Mouse (Mus musculus) CH12.LX (cell line): ENCODE results near the gene Apoa5. TPM values are rescaled to one million over a fixed set of nuclear protein-coding genes. Genes with fewer than 3 reads are reported as not detected.

Experiments
- DNase-seq: peaks from one replicate; pipeline ENCODE4 v3.0.0-alpha.2; 2013; ENCODE audit errors: extremely low read depth
- H3K27ac ChIP-seq: 2 replicates; pipeline ENCODE4 v1.5.1; 2012; ENCODE audit warnings: low read depth, mild to moderate bottlenecking, control low read depth, moderate library complexity; ENCODE audit not compliant: insufficient read depth
- H3K27me3 ChIP-seq: replicated peaks from 2 replicates; pipeline ENCODE3; 2012; ENCODE audit warnings: inconsistent platforms
- H3K36me3 ChIP-seq, 2 experiments: replicated peaks in 1 of 2; 2 replicates each; pipeline versions ENCODE3 to v1.6.1; 2012; ENCODE audit warnings: inconsistent platforms in 1 of 2, low read length in 1 of 2, mild to moderate bottlenecking in 1 of 2, mixed read lengths in 1 of 2, moderate library complexity in 1 of 2; ENCODE audit not compliant: control insufficient read depth in 1 of 2, insufficient read depth in 1 of 2
- H3K4me1 ChIP-seq, 2 experiments: 2 replicates each; pipeline ENCODE4 v1.6.1; 2012; ENCODE audit warnings: inconsistent platforms in 1 of 2, moderate library complexity in 1 of 2; ENCODE audit not compliant: insufficient read depth in 2 of 2, control insufficient read depth in 1 of 2
- H3K4me2 ChIP-seq: 2 replicates; pipeline ENCODE4 v1.6.1; 2012; ENCODE audit warnings: low read depth, mild to moderate bottlenecking, control low read depth; ENCODE audit not compliant: poor library complexity, insufficient read depth, severe bottlenecking
- H3K4me3 ChIP-seq, 3 experiments: fragments of 150-350 bp in 1 of 3; sonication (generic) in 1 of 3; replicated peaks in 1 of 3; 2 replicates each; pipeline versions ENCODE3 to v1.5.1; 2011 to 2012; ENCODE audit warnings: low read depth in 2 of 3, low read length in 2 of 3, mild to moderate bottlenecking in 2 of 3, moderate library complexity in 2 of 3, control low read depth in 1 of 3, improper control_type of control experiment in 1 of 3, inconsistent platforms in 1 of 3, mixed read lengths in 1 of 3; ENCODE audit not compliant: poor library complexity in 1 of 3
- H3K79me2 ChIP-seq: replicated peaks from 2 replicates; pipeline ENCODE4 v1.6.1; 2012; ENCODE audit warnings: mild to moderate bottlenecking, moderate library complexity; ENCODE audit not compliant: control insufficient read depth, poor library complexity, insufficient read depth, severe bottlenecking; ENCODE audit errors: extremely low read depth
- H3K9ac ChIP-seq: 2 replicates; pipeline ENCODE4 v1.6.1; 2012; ENCODE audit warnings: low read depth, mild to moderate bottlenecking, control low read depth, moderate library complexity; ENCODE audit not compliant: insufficient read depth
- H3K9me3 ChIP-seq: replicated peaks from 2 replicates; pipeline ENCODE3; 2012; ENCODE audit warnings: low read length, inconsistent platforms, mixed read lengths
- CHD2 ChIP-seq: IDR thresholded peaks from 2 replicates; pipeline ENCODE4 v1.6.1; 2011; ENCODE audit warnings: low read length, improper control_type of control experiment
- CTCF ChIP-seq, 2 experiments: IDR thresholded peaks in 1 of 2; conservative IDR thresholded peaks in 1 of 2; 2 replicates each; pipeline ENCODE4 v1.5.1; 2011 to 2012; ENCODE audit warnings: low read depth in 2 of 2, low read length in 2 of 2, improper control_type of control experiment in 1 of 2, inconsistent platforms in 1 of 2, mild to moderate bottlenecking in 1 of 2, moderate library complexity in 1 of 2
- E2F4 ChIP-seq: IDR thresholded peaks from 2 replicates; pipeline ENCODE4 v1.6.1; 2011; ENCODE audit warnings: low read depth, low read length, improper control_type of control experiment; ENCODE audit not compliant: insufficient replicate concordance
- ELF1 ChIP-seq: IDR thresholded peaks from 2 replicates; pipeline ENCODE4 v1.6.1; 2014; ENCODE audit warnings: low read depth, mild to moderate bottlenecking, inconsistent platforms, low read length, improper control_type of control experiment
- EP300 ChIP-seq: IDR thresholded peaks from 2 replicates; pipeline ENCODE4 v1.6.1; 2011; ENCODE audit warnings: low read length, improper control_type of control experiment
- ETS1 ChIP-seq: conservative IDR thresholded peaks from 2 replicates; pipeline ENCODE4 v1.6.1; 2012; ENCODE audit warnings: low read depth, mild to moderate bottlenecking, inconsistent platforms, low read length, improper control_type of control experiment, moderate library complexity
- GABPA ChIP-seq: IDR thresholded peaks from 2 replicates; pipeline ENCODE4 v1.6.1; 2012; ENCODE audit warnings: low read depth, low read length, improper control_type of control experiment, inconsistent platforms; ENCODE audit not compliant: insufficient replicate concordance
- HCFC1 ChIP-seq: IDR thresholded peaks from 2 replicates; pipeline ENCODE4 v1.6.1; 2012; ENCODE audit warnings: low read depth, mild to moderate bottlenecking, inconsistent platforms, low read length, improper control_type of control experiment
- IRF4 ChIP-seq: IDR thresholded peaks from 2 replicates; pipeline ENCODE4 v1.6.1; 2014; ENCODE audit warnings: low read depth, mild to moderate bottlenecking, inconsistent platforms, low read length, improper control_type of control experiment
- JUN ChIP-seq: IDR thresholded peaks from 2 replicates; pipeline ENCODE4 v1.6.1; 2011; ENCODE audit warnings: low read depth, mild to moderate bottlenecking, low read length, improper control_type of control experiment, moderate library complexity; ENCODE audit not compliant: insufficient read depth
- JUND ChIP-seq: conservative IDR thresholded peaks from 2 replicates; pipeline ENCODE4 v1.6.1; 2011; ENCODE audit warnings: low read depth, low read length, improper control_type of control experiment
- MAFK ChIP-seq: IDR thresholded peaks from 2 replicates; pipeline ENCODE4 v1.6.1; 2011; ENCODE audit warnings: low read length, improper control_type of control experiment; ENCODE audit not compliant: insufficient replicate concordance
- MAX ChIP-seq: IDR thresholded peaks from 2 replicates; pipeline ENCODE4 v1.6.1; 2011; ENCODE audit warnings: low read length, improper control_type of control experiment
- MAZ ChIP-seq: IDR thresholded peaks from 2 replicates; pipeline ENCODE4 v1.6.1; 2012; ENCODE audit warnings: low read depth, mild to moderate bottlenecking, inconsistent platforms, low read length, improper control_type of control experiment, moderate library complexity
- MEF2A ChIP-seq: IDR thresholded peaks from 2 replicates; pipeline ENCODE4 v1.6.1; 2014; ENCODE audit warnings: low read depth, mild to moderate bottlenecking, inconsistent platforms, low read length, improper control_type of control experiment, borderline replicate concordance
- MYC ChIP-seq: IDR thresholded peaks from 2 replicates; pipeline ENCODE4 v1.6.1; 2011; ENCODE audit warnings: low read depth, mild to moderate bottlenecking, improper control_type of control experiment, low read length
- NELFE ChIP-seq: IDR thresholded peaks from 2 replicates; pipeline ENCODE4 v1.6.1; 2011; ENCODE audit warnings: low read depth, low read length, improper control_type of control experiment
- NRF1 ChIP-seq: IDR thresholded peaks from 2 replicates; pipeline ENCODE4 v1.6.1; 2014; ENCODE audit warnings: low read depth, mild to moderate bottlenecking, inconsistent platforms, low read length, improper control_type of control experiment, moderate library complexity
- POLR2A ChIP-seq: IDR thresholded peaks from 2 replicates; pipeline ENCODE4 v1.6.1; 2011; ENCODE audit warnings: low read depth, mild to moderate bottlenecking, improper control_type of control experiment, low read length
- RAD21 ChIP-seq: IDR thresholded peaks from 2 replicates; pipeline ENCODE4 v1.6.1; 2011; ENCODE audit warnings: low read depth, mild to moderate bottlenecking, low read length, improper control_type of control experiment, moderate library complexity
- RCOR1 ChIP-seq: conservative IDR thresholded peaks from 2 replicates; pipeline ENCODE4 v1.6.1; 2012; ENCODE audit warnings: low read depth, mild to moderate bottlenecking, inconsistent platforms, low read length, improper control_type of control experiment
- SIN3A ChIP-seq: IDR thresholded peaks from 2 replicates; pipeline ENCODE4 v1.6.1; 2012; ENCODE audit warnings: low read length, improper control_type of control experiment, inconsistent platforms
- SMC3 ChIP-seq: IDR thresholded peaks from 2 replicates; pipeline ENCODE4 v1.6.1; 2011; ENCODE audit warnings: low read depth, low read length, improper control_type of control experiment
- TBP ChIP-seq: conservative IDR thresholded peaks from 2 replicates; pipeline ENCODE4 v1.6.1; 2011; ENCODE audit warnings: low read depth, low read length, improper control_type of control experiment
- TCF12 ChIP-seq: IDR thresholded peaks from 2 replicates; pipeline ENCODE4 v1.6.1; 2014; ENCODE audit warnings: low read depth, mild to moderate bottlenecking, inconsistent platforms, low read length, improper control_type of control experiment
- UBTF ChIP-seq: IDR thresholded peaks from 2 replicates; pipeline ENCODE4 v1.6.1; 2012; ENCODE audit warnings: low read depth, mild to moderate bottlenecking, inconsistent platforms, low read length, improper control_type of control experiment, moderate library complexity
- USF1 ChIP-seq: IDR thresholded peaks from 2 replicates; pipeline ENCODE4 v1.6.1; 2014; ENCODE audit warnings: low read depth, mild to moderate bottlenecking, inconsistent platforms, low read length, improper control_type of control experiment
- USF2 ChIP-seq: conservative IDR thresholded peaks from 2 replicates; pipeline ENCODE4 v1.6.1; 2011; ENCODE audit warnings: low read depth, low read length, improper control_type of control experiment
- ZC3H11A ChIP-seq: IDR thresholded peaks from 2 replicates; pipeline ENCODE4 v1.6.1; 2012; ENCODE audit warnings: low read depth, mild to moderate bottlenecking, inconsistent platforms, low read length, improper control_type of control experiment
- ZMIZ1 ChIP-seq: IDR thresholded peaks from 2 replicates; pipeline ENCODE4 v1.6.1; 2012; ENCODE audit warnings: low read depth, mild to moderate bottlenecking, inconsistent platforms, low read length, improper control_type of control experiment
- ZNF384 ChIP-seq: IDR thresholded peaks from 2 replicates; pipeline ENCODE4 v1.6.1; 2012; ENCODE audit warnings: low read depth, low read length, improper control_type of control experiment, inconsistent platforms
- dilution Hi-C: fragments of 300-500 bp; cut with MboI; formaldehyde crosslinking; loops from 2 replicates; pipeline ENCODE4 v1.14.3; 2020; ENCODE audit warnings: low sequenced_read_pairs; ENCODE audit not compliant: extremely low pct_unique_long_range_greater_than_20kb, extremely low pct_ligation_motif_present
- in situ Hi-C: fragments of 300-500 bp; cut with MboI; formaldehyde crosslinking; loops from 3 replicates; pipeline ENCODE4 v1.14.3; 2019; ENCODE audit warnings: low sequenced_read_pairs, low pct_ligation_motif_present, low pct_unique_long_range_greater_than_20kb, mixed read lengths
- polyA plus RNA-seq: library from polyadenylated mRNA; unstranded; fragments of >175 nt; gene quantifications from 2 replicates; pipeline ENCODE4 v1.2.1, GENCODE M21; 2012; ENCODE audit warnings: low read depth; ENCODE audit not compliant: insufficient read length
- total RNA-seq, 2 experiments: library from RNA; depleted of rRNA; stranded (reverse); fragments of 300-350 nt in 1 of 2; fragments of >200 nt in 1 of 2; gene quantifications; 2 replicates each; pipeline ENCODE4 v1.2.3; 2012 to 2014

Apoa5 gene
- total and polyA plus RNA-seq, 3 experiments = 0.08 TPM; not detected in 2

- Histone ChIP-seq H3K79me2 (peaks cover 17% of the 10 kb centered on the region), H3K9me3 (no peaks in the 10 kb centered on the region), H3K9ac (peak overlapping the region; percentile 39)
- dilution Hi-C loops = no loop called here
- DNase-seq = no peak
- in situ Hi-C loops = no loop called here
- TF ChIP-seq ZC3H11A = no peak
- TF ChIP-seq, all 38 proteins: peak for 0
- Histone ChIP-seq H3K4me2 (peak overlapping the region; percentile 70), H3K36me3 (peaks cover 26 to 41% of the 10 kb centered on the region in 2 experiments), H3K4me1 (peaks cover 6 to 23% of the 10 kb centered on the region in 2 experiments), H3K27ac (no peak overlapping the region), H3K4me3 (peak overlapping the region in 2 of 3 experiments; percentile 91 to 98), H3K27me3 (no peaks in the 10 kb centered on the region)
These were observed 3.6 kb downstream of the Apoa5 start for GRCm38 (mm10) chr9:46272070-46272469.

- Histone ChIP-seq H3K9me3 (no peaks in the 10 kb centered on the region), H3K36me3 (peaks cover 32 to 49% of the 10 kb centered on the region in 2 experiments), H3K4me3 (peak within 1 kb of the TSS; percentile 86 to 98 (median 91)), H3K27ac (no peak within 1 kb of the TSS), H3K9ac (peak within 1 kb of the TSS; percentile 69), H3K4me2 (peak within 1 kb of the TSS; percentile 92), H3K27me3 (no peaks in the 10 kb centered on the region), H3K79me2 (peaks cover 17% of the 10 kb centered on the region), H3K4me1 (peaks cover 6 to 23% of the 10 kb centered on the region in 2 experiments)
- in situ Hi-C loops = no loop called here
- dilution Hi-C loops = no loop called here
- DNase-seq = peak; percentile 98
- TF ChIP-seq RCOR1 = no peak
- TF ChIP-seq ZMIZ1 = 0 out of 2 replicates have a peak, but pooled peaks have one; percentile 26
- TF ChIP-seq POLR2A = peak; percentile 90
- no peak for TF ChIP-seq E2F4
- TF ChIP-seq RAD21 = no peak
- TF ChIP-seq IRF4 = peak; percentile 67
- peak; percentile 52 for TF ChIP-seq MEF2A
- no peak for TF ChIP-seq SMC3
- peak; percentile 59 for TF ChIP-seq MYC
- TF ChIP-seq CTCF (conservative IDR thresholded peaks at IDR 0.05 in 1 of 2, IDR thresholded peaks at IDR 0.05 in 1 of 2; ENCODE audit: low read depth in 2 of 2, low read length in 2 of 2) = no peak; a peak in 1 of 4 replicates
- no peak for TF ChIP-seq EP300
- no peak for TF ChIP-seq UBTF
- TF ChIP-seq TCF12 = peak; percentile 75
- peak; percentile 98 for TF ChIP-seq ELF1
- TF ChIP-seq USF2 = no peak
- peak; percentile 93 for TF ChIP-seq NELFE
- no peak for TF ChIP-seq ZNF384
- TF ChIP-seq GABPA = no peak; the same call in 1 of the 2 replicates
- TF ChIP-seq NRF1 = peak; percentile 29; the same call in 1 of the 2 replicates
- no peak for TF ChIP-seq MAFK
- 0 out of 2 replicates have a peak, but pooled peaks have one; percentile 7 for TF ChIP-seq ETS1
- no peak for TF ChIP-seq JUN
- no peak for TF ChIP-seq MAZ
- TF ChIP-seq ZC3H11A = no peak
- TF ChIP-seq JUND = no peak
- TF ChIP-seq CHD2 = peak; percentile 53; the same call in 1 of the 2 replicates
- peak; percentile 89 for TF ChIP-seq TBP
- peak; percentile 97 for TF ChIP-seq SIN3A
- no peak for TF ChIP-seq USF1
- TF ChIP-seq HCFC1 = peak; percentile 91
- no peak; the same call in 1 of the 2 replicates for TF ChIP-seq MAX
These were observed 4.4 kb downstream of the Apoa5 start, which contains the start of gene Zpr1 for GRCm38 (mm10) chr9:46272677-46273454. Gene Zpr1 (plus strand): TSS chr9:46273064.
